Mouse (Mus musculus) embryonic facial prominence, embryonic 13.5 days (tissue): Measurements from ENCODE around the gene Snx25. TPM values are rescaled to one million over a fixed set of nuclear protein-coding genes. Genes with fewer than 3 reads are reported as not detected.
"Not testable (repeated sequence)": the region's sequence is repeated elsewhere in the genome, so short reads cannot be mapped to it uniquely, and the experiment has no call there.

Experiments used
- ATAC-seq: fragments of 200-750 bp; cut with Nextera tagmentation; 2 replicates; pipeline ENCODE4 v1.8.0; 2017; ENCODE audit warnings: low read depth; ENCODE audit not compliant: insufficient number of reproducible peaks, insufficient read depth, low FRiP score, low TSS enrichment
- H3K27ac ChIP-seq: fragments of 300-500 bp; sonication (generic); 2 replicates; pipeline ENCODE4 v1.5.1; 2015; ENCODE audit warnings: moderate library complexity, mild to moderate bottlenecking, inconsistent platforms
- H3K27me3 ChIP-seq: fragments of 300-500 bp; sonication (generic); 2 replicates; pipeline ENCODE4 v1.6.1; 2015; ENCODE audit warnings: mild to moderate bottlenecking, inconsistent platforms
- H3K36me3 ChIP-seq: fragments of 300-500 bp; sonication (generic); 2 replicates; pipeline ENCODE4 v1.6.1; 2015; ENCODE audit warnings: mild to moderate bottlenecking, inconsistent platforms
- H3K4me1 ChIP-seq: fragments of 300-500 bp; sonication (generic); 2 replicates; pipeline ENCODE4 v1.6.1; 2015; ENCODE audit warnings: inconsistent platforms
- H3K4me2 ChIP-seq: fragments of 300-500 bp; sonication (generic); 2 replicates; pipeline ENCODE4 v1.6.1; 2015; ENCODE audit warnings: moderate library complexity, mild to moderate bottlenecking, inconsistent platforms
- H3K4me3 ChIP-seq: fragments of 300-500 bp; sonication (generic); 2 replicates; pipeline ENCODE4 v1.5.1; 2015; ENCODE audit warnings: mild to moderate bottlenecking, inconsistent platforms
- H3K9ac ChIP-seq: fragments of 300-500 bp; sonication (generic); 2 replicates; pipeline ENCODE4 v1.6.1; 2015; ENCODE audit warnings: mild to moderate bottlenecking, inconsistent platforms
- H3K9me3 ChIP-seq: fragments of 300-500 bp; sonication (generic); 2 replicates; pipeline ENCODE4 v1.6.1; 2016; ENCODE audit warnings: inconsistent platforms
- WGBS: fragments of 180-500 bp; shearing (Covaris S2); methylation state at CpG from one replicate; pipeline ENCODE4 v1.1.7; 2015; ENCODE audit warnings: mixed read lengths; 5-methylcytosine and 5-hydroxymethylcytosine counted together
- polyA plus RNA-seq: library from polyadenylated mRNA; unstranded; fragments of >200 nt; fragmentation: Nextera tagmentation; extraction: Ambion mirVana; gene quantifications from 2 replicates; pipeline ENCODE4 v1.2.1, GENCODE M21; 2015

Snx25 gene
- polyA plus RNA-seq, 1 experiment from 2014 or later, result 7.8 TPM

DNA sequence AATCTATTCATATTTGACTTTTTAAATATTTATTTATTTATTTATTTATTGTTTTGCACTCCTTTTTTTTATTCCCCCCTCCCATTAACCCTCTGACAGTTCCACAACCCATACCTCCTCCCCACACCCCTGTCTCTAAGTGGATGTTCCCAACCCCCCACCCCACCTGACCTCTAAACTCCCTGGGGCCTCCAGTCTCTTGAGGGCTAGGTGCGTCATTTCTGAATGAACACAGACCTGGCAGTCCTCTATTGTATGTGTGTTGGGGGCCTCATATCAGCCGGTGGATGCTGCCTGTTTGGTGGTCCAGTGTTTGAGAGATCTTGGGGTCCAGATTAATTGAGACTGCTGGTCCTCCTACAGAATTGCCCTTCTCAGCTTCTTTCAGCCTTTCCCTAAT is 16.4 kb downstream of the Snx25 start:
- H3K4me3 ChIP-seq, H3K27me3 ChIP-seq, H3K4me2 ChIP-seq, H3K9ac ChIP-seq, H3K4me1 ChIP-seq, H3K36me3 ChIP-seq, ATAC-seq, H3K9me3 ChIP-seq, H3K27ac ChIP-seq: not testable (repeated sequence)
- 85% methylated on average over 2 of the region's 2 CpGs for WGBS

DNA sequence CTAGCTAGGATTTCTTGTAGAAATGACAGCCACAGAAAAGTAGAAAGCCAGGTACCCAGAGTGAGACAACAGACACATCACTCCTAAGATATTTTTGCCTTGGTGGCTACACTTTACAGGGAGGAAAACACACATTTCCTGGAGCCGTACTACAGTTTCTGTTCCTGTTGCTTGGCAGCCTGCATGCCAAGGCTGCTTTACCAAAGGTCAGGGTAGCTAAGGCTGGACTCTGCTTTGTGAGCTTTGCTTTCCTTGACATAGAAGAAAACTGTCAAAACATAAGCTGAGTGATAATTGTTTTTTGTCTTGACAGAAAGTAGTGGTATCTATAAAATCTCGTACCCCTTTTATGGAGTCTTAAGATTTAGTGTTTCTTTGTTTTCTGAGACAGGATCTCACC is 21.5 kb downstream of the Snx25 start:
- Histone ChIP-seq H3K36me3 (no peaks in the 10 kb centered on the region), H3K27ac (no peak overlapping the region), H3K9ac (no peak overlapping the region), H3K4me1 (no peaks in the 10 kb centered on the region), H3K9me3 (peaks cover 3% of the 10 kb centered on the region; the same call in 1 of the 2 replicates), H3K4me3 (no peak overlapping the region), H3K4me2 (no peak overlapping the region), H3K27me3 (no peaks in the 10 kb centered on the region)
- ATAC-seq, result no peak
- WGBS, result 84% methylated on average over 2 of the region's 2 CpGs

DNA sequence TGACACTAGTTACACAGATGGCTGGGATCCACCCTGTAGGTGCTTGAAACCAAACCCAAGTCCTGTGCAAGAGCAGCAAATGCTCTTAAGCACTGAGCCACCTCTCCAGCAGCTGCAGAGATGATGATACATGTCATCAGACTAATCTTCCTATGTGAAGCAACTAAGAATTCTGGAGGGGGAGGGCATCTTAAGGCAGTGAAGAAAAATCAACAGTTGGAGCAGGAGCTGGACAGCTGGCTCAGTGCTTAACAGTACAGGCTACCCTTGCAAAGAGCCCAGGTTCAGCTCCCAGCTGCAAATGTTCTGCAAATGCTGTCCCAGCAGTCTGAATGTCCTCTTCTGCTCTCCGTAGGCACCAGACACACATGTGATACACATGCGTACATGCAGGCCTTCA is 29.5 kb downstream of the Snx25 start:
- Histone ChIP-seq H3K9ac (no peak overlapping the region), H3K9me3 (no peaks in the 10 kb centered on the region), H3K27me3 (no peaks in the 10 kb centered on the region), H3K27ac (no peak overlapping the region), H3K4me1 (no peaks in the 10 kb centered on the region), H3K4me3 (no peak overlapping the region), H3K4me2 (no peak overlapping the region), H3K36me3 (0 out of 2 replicates have a peak, but pooled peaks cover 5% of the 10 kb centered on the region)
- WGBS, result 87% methylated on average over 2 of the region's 2 CpGs
- no peak for ATAC-seq

DNA sequence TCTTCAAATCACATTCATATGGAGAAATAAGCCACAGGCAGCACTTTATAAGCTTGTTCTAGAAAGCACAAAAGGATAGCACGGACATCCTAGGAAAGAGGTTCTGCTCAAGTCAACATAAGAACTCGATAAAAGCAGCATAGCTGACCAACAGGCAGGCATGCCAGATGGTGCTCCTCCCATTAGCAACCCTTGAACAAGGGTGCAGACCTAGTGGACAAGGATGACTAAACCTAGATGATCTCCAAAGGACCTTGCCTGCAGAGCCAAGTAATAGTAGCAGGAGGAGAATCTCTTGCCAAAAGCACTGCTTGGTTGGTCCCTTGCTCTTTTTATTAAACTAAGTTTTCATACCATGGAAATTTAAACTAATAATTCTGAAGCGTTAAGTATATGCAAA is 32.8 kb downstream of the Snx25 start:
- no peak overlapping the region for H3K27ac ChIP-seq
- H3K36me3 ChIP-seq, result peaks cover 8% of the 10 kb centered on the region; the same call in 1 of the 2 replicates
- no peak overlapping the region for H3K4me2 ChIP-seq
- H3K9ac ChIP-seq, result no peak overlapping the region
- no peak for ATAC-seq
- H3K9me3 ChIP-seq, result no peaks in the 10 kb centered on the region
- H3K4me3 ChIP-seq, result no peak overlapping the region
- no peaks in the 10 kb centered on the region for H3K4me1 ChIP-seq
- no peaks in the 10 kb centered on the region for H3K27me3 ChIP-seq
- 90% methylated on average over 3 of the region's 3 CpGs for WGBS

DNA sequence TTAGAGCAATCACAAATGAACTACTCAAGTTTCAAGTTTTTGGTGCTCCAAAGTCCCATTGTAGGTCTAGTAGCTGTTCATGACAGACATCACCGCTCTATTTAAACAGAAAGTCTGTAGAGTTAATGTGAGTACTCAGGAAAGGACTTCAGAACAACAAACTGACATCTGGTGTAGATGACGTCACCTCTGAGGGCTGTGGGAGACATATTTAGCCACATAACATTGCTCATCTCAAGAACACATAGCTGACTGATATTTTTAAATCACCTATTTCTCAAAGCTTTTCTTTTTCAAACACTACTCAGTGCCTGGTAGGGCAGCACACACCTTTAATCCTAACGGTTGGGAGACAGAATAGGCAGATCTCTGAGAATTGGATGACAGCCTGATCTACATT is 34.8 kb downstream of the Snx25 start:
- Histone ChIP-seq H3K9ac (no peak overlapping the region), H3K9me3 (no peaks in the 10 kb centered on the region), H3K36me3 (peaks cover 8% of the 10 kb centered on the region; the same call in 1 of the 2 replicates), H3K27ac (no peak overlapping the region), H3K27me3 (no peaks in the 10 kb centered on the region), H3K4me2 (no peak overlapping the region), H3K4me1 (no peaks in the 10 kb centered on the region), H3K4me3 (no peak overlapping the region)
- 81% methylated on average over 3 of the region's 3 CpGs for WGBS
- ATAC-seq, result no peak

DNA sequence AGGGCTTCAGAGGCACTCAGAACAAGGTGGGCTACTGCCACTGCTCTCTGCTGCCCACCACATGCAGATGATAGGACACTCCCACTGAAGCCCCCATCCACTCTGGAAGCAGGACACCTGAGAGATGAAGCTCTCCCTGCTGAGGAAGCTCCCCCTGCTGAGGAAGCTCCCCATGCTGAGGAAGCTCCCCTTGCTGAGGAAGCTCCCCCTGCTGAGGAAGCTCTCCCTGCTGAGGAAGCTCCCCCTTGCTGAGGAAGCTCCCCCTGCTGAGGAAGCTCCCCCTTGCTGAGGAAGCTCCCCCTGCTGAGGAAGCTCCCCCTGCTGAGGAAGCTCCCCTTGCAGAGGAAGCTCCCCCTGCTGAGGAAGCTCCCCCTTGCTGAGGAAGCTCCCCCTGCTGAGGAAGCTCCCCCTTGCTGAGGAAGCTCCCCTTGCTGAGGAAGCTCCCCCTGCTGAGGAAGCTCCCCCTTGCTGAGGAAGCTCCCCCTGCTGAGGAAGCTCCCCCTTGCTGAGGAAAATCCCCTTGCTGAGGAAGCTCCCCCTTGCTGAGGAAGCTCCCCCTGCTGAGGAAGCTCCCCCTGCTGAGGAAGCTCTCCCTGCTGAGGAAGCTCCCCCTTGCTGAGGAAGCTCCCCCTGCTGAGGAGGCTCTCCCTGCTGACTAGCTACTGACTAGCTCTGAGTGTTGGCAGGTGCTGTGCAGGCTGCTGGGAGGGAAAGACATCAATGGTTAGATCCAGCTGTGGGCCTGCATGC is 38.4 kb downstream of the Snx25 start:
- H3K4me3 ChIP-seq, H3K27me3 ChIP-seq, H3K4me1 ChIP-seq, ATAC-seq, H3K9me3 ChIP-seq, H3K4me2 ChIP-seq, H3K9ac ChIP-seq, H3K27ac ChIP-seq, H3K36me3 ChIP-seq: not testable (repeated sequence)

DNA sequence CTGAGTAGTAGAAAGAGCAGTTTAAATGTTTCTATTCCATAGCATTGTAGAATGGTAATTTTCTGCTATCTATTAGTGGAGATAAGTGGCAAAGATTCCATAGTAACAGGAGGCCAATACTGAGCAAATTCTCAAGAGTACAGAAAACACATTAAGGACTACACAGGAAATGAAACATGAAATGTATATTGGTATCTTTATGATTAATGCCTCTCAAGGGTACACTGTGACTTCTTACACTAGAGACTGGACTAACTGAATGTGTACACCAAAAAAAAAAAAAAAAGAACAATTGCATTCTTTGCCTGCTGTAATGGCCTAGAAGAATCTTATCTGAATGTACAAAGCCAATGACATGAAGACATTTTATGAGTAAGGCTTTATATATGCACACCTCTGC is 44.3 kb downstream of the Snx25 start:
- H3K4me1 ChIP-seq, result no peaks in the 10 kb centered on the region
- H3K9me3 ChIP-seq, result no peaks in the 10 kb centered on the region
- H3K27me3 ChIP-seq, result no peaks in the 10 kb centered on the region
- H3K4me3 ChIP-seq, result no peak overlapping the region
- no peak overlapping the region for H3K27ac ChIP-seq
- ATAC-seq, result no peak
- no peak overlapping the region for H3K9ac ChIP-seq
- no peak overlapping the region for H3K4me2 ChIP-seq
- H3K36me3 ChIP-seq, result peaks cover 11% of the 10 kb centered on the region

DNA sequence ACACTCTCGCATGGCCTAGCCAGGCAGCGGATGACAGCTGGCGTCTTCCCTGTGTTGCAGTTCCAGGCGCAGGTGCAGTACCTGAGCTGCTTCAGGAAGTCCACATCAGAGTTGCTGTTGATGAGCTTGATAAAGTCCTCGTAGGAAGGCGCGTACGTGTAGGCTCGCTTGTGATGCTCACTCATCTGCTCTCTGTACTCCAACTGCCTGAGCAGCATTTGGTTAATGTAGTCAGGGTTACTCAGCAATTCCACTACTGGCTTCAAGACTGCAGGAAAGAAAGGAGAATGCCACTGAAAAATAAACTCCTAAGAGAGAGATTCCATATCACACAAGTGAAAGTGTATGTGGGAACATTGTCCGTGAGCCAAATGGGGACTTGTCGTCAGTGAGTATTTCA is 48.5 kb downstream of the Snx25 start:
- Histone ChIP-seq H3K36me3 (peaks cover 38% of the 10 kb centered on the region), H3K9ac (no peak overlapping the region), H3K27ac (no peak overlapping the region), H3K4me2 (no peak overlapping the region), H3K9me3 (peaks cover 8% of the 10 kb centered on the region; the same call in 1 of the 2 replicates), H3K27me3 (no peaks in the 10 kb centered on the region), H3K4me3 (no peak overlapping the region), H3K4me1 (no peaks in the 10 kb centered on the region)
- 94% methylated on average over 11 of the region's 11 CpGs for WGBS
- no peak for ATAC-seq

DNA sequence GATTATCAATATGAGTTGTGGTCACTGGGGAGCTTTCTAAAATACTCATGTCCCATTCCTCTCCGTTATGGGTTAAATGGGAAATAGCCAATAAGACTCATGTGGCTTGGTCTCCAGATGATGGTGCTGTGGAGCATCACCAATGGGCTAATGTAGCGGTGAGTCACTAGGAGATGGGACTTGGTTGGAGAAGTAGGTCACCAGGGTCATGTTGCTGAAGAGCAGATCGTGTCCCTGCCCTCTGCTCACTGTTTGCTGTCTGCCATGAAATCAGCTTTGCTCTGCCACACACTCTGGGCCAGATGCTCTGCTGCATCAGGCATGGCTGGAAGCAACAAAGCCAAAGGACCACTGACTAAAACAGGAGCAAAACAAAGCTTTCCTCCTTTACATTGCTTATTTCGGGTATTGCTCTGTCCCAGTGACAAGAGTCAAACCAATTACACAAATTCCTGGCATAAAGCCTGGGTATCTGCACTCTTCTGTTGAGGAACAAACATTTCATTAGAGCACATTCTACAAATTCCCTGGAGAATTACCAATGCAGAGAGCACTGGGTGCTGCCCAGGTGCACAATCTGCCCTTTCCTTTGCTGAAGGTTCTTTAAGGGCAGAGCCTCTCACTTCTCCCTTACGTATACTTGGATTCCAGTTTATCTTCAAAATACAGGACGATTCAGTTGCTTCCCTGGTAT is 59.1 kb downstream of the Snx25 start:
- H3K9ac ChIP-seq, result no peak overlapping the region
- WGBS, result 80% methylated on average over 6 of the region's 6 CpGs
- no peak overlapping the region for H3K4me2 ChIP-seq
- H3K27ac ChIP-seq, result no peak overlapping the region
- no peak overlapping the region for H3K4me3 ChIP-seq
- no peaks in the 10 kb centered on the region for H3K27me3 ChIP-seq
- no peaks in the 10 kb centered on the region for H3K4me1 ChIP-seq
- no peak for ATAC-seq
- 0 out of 2 replicates have a peak, but pooled peaks cover 3% of the 10 kb centered on the region for H3K36me3 ChIP-seq
- H3K9me3 ChIP-seq, result no peaks in the 10 kb centered on the region

DNA sequence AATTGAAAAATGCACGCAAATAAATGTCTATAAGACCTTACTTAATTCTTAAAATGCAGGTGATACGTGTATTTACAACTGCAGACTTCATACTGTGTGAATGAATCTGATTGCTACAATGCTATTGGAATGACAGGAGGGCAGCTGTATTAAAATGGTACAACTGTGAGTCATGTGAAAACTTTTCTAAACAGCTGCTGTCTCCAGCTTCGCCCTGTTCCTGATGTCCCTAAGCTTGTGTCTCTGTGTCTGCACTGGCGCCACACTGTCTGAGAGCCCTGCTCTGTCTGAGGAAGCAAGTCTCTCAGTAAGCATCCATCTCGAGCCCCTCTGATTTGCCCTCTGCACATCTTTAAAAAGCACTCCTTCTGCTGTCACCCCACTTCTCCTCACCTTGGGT is 68.8 kb downstream of the Snx25 start:
- Histone ChIP-seq H3K27me3 (no peaks in the 10 kb centered on the region), H3K4me2 (no peak overlapping the region), H3K9ac (no peak overlapping the region), H3K9me3 (no peaks in the 10 kb centered on the region), H3K4me1 (no peaks in the 10 kb centered on the region), H3K36me3 (peaks cover 11% of the 10 kb centered on the region; the same call in 1 of the 2 replicates), H3K27ac (no peak overlapping the region), H3K4me3 (no peak overlapping the region)
- ATAC-seq, result no peak
- WGBS, result 69% methylated on average over 5 of the region's 5 CpGs

DNA sequence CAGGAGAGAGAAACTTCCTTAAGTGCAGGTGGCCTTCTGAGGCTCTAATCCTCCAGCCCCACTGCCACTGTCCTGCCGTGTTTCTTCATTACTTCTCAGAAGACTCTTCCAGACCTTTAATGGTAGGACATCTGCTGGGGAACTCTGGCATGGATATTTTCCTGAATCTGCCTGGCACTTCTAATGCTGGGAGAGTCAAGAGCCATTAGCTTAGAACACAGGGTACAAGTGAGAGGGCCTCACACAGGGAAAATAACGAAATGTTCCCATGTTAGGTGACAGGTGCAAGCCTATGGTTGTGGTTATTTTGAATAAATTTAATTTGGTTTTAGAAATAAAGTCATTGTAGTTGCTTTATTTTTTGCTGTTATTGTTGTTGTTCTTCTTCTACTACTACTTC is 70.9 kb downstream of the Snx25 start:
- H3K4me3 ChIP-seq, result no peak overlapping the region
- ATAC-seq, result no peak
- H3K9me3 ChIP-seq, result no peaks in the 10 kb centered on the region
- WGBS, result 79% methylated on average over 2 of the region's 2 CpGs
- H3K27me3 ChIP-seq, result no peaks in the 10 kb centered on the region
- no peak overlapping the region for H3K27ac ChIP-seq
- no peak overlapping the region for H3K4me2 ChIP-seq
- H3K9ac ChIP-seq, result no peak overlapping the region
- H3K36me3 ChIP-seq, result peaks cover 11% of the 10 kb centered on the region; the same call in 1 of the 2 replicates
- no peaks in the 10 kb centered on the region for H3K4me1 ChIP-seq

DNA sequence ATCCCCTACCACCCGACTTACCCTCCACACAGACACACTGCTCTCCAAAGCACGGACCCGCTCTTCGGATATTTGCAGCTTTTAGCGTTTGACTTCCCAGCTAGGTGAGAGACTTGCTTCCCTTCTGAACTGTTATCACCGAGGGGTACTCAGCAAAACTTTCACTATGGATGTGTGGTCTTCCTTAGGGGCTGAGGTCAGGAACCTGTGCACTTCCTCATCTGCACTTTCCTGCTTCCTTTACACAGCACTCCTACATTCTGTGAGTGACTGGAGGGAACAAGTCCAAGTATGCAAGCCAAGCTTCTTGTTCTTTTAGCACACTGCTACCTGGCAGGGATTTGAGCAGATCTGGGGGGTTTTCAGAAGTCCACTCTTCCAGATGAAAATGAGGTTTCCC is 73.1 kb downstream of the Snx25 start:
- ATAC-seq, result no peak
- Histone ChIP-seq H3K4me2 (no peak overlapping the region), H3K9me3 (no peaks in the 10 kb centered on the region), H3K4me3 (no peak overlapping the region), H3K4me1 (no peaks in the 10 kb centered on the region), H3K27me3 (no peaks in the 10 kb centered on the region), H3K36me3 (peaks cover 11% of the 10 kb centered on the region; the same call in 1 of the 2 replicates), H3K27ac (no peak overlapping the region), H3K9ac (no peak overlapping the region)
- WGBS, result 83% methylated on average over 6 of the region's 6 CpGs
